Mouse (Mus musculus) forebrain, embryonic 14.5 days (tissue): ENCODE measurements at regions not wholly inside any gene's neighbourhood (a gene's known extent, or its start where the extent isn't known, plus 50 kb on each side); places are given as distances from the start of the nearest gene placed in this dataset.
A peak's percentile ranks its signal among the peaks of the same experiment; 100 is the strongest.

Experiments used
- ATAC-seq: fragments of 200-750 bp; cut with Nextera tagmentation; 2 replicates; pipeline ENCODE4 v1.8.0; 2017; ENCODE audit warnings: mild to moderate bottlenecking, moderate library complexity
- DNase-seq: peaks from one replicate; pipeline ENCODE4 v3.0.0-alpha.2; 2015; ENCODE audit warnings: low spot score
- H3K27ac ChIP-seq: fragments of 300-500 bp; sonication (generic); 2 replicates; pipeline ENCODE4 v1.5.1; 2014; ENCODE audit warnings: low read depth, mild to moderate bottlenecking, control low read depth, low read length, moderate library complexity
- H3K27me3 ChIP-seq: fragments of 300-500 bp; sonication (generic); replicated peaks from 2 replicates; pipeline ENCODE4 v1.6.1; 2014; ENCODE audit warnings: low read length, control low read depth, mixed read lengths; ENCODE audit not compliant: control insufficient read depth, insufficient read depth
- H3K36me3 ChIP-seq: fragments of 300-500 bp; sonication (generic); 2 replicates; pipeline ENCODE4 v1.6.1; 2014; ENCODE audit warnings: low read length, control low read depth; ENCODE audit not compliant: control insufficient read depth, insufficient read depth
- H3K4me1 ChIP-seq: fragments of 300-500 bp; sonication (generic); 2 replicates; pipeline ENCODE4 v1.6.1; 2014; ENCODE audit warnings: antibody characterized with exemption, low read length, control low read depth; ENCODE audit not compliant: control insufficient read depth, insufficient read depth
- H3K4me2 ChIP-seq: fragments of 300-500 bp; sonication (generic); 2 replicates; pipeline ENCODE4 v1.6.1; 2014; ENCODE audit warnings: mild to moderate bottlenecking, control low read depth, low read length
- H3K4me3 ChIP-seq: fragments of 300-500 bp; sonication (generic); 2 replicates; pipeline ENCODE4 v1.5.1; 2014; ENCODE audit warnings: low read depth, low read length, control low read depth
- H3K9ac ChIP-seq: fragments of 300-500 bp; sonication (generic); 2 replicates; pipeline ENCODE4 v1.6.1; 2014; ENCODE audit warnings: mild to moderate bottlenecking, low read length, control low read depth, moderate library complexity
- H3K9me3 ChIP-seq: fragments of 300-500 bp; sonication (generic); replicated peaks from 2 replicates; pipeline ENCODE4 v1.6.1; 2016; ENCODE audit warnings: low read length, control low read depth, mixed read lengths; ENCODE audit not compliant: control insufficient read depth
- WGBS: fragments of 180-500 bp; shearing (Covaris S2); extraction: QIAGEN DNeasy Blood & Tissue Kit; methylation state at CpG from one replicate; pipeline ENCODE4 v1.1.7; 2014; 5-methylcytosine and 5-hydroxymethylcytosine counted together

DNA sequence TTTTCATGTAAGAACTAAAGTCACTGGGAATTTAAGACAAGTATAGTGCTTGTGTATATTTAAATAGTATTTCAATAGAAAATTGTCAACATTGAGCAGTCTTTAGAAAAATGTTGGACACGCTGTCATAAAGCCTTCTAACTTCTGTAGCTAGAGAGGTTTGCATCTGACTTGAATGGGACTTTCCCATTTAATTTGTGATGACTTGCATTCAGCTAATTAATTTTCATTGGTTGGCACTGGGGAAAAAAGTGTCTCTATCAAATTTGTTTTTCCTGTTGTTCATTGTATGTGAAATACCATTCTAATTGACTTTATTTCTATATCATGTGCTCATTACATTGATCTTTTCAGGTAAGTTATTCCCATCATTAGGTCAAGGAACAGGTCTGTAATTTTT is 104.6 kb upstream of the Otogl start:
- H3K4me3 ChIP-seq, result no peak overlapping the region
- no peaks in the 10 kb centered on the region for H3K9me3 ChIP-seq
- no peaks in the 10 kb centered on the region for H3K27me3 ChIP-seq
- DNase-seq (no peak), ATAC-seq (no peak)
- no peaks in the 10 kb centered on the region for H3K36me3 ChIP-seq
- 93% methylated on average over 1 of the region's 1 CpGs for WGBS
- H3K4me1 ChIP-seq, result no peaks in the 10 kb centered on the region
- H3K27ac ChIP-seq, result no peak overlapping the region
- no peak overlapping the region for H3K9ac ChIP-seq
- no peak overlapping the region for H3K4me2 ChIP-seq

DNA sequence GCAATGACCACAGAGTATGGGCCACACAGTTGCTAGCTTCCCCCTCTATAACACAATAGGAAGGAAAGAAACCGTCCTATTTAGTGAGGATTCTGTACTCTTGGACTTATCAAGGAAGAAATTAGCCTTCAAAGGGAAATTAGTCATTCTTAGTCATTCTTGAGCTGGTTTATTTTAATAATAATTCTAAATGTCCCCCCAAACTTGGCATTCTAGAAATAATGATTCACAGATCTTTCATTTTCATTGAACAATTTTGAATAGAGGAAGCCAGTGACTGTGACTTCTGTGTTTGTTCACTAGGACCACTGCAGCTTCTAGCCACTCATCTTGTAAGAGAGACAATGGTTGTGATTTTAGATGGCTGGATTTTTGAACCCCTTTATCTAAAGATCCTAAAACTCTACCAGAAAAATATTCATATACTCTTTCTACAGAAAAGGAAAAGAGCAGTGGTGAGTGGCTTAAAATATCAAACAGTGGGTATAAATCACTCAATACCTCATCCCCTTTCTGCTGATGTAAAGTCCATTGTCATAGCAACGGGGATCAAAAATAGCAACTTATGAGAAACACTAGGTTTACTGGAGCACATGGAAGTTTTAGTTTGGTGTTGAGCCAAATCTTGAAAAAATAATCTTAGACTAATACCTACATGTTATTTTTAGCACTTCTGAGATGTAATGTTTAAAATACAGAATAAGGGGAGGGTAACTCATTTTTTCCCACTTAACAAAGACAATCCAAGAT is 83.1 kb upstream of the Otogl start:
- ATAC-seq, result no peak
- Histone ChIP-seq H3K27me3 (no peaks in the 10 kb centered on the region), H3K27ac (no peak overlapping the region), H3K4me1 (no peaks in the 10 kb centered on the region), H3K9ac (no peak overlapping the region), H3K9me3 (no peaks in the 10 kb centered on the region), H3K36me3 (no peaks in the 10 kb centered on the region), H3K4me3 (no peak overlapping the region), H3K4me2 (no peak overlapping the region)
- 81% methylated on average over 2 of the region's 2 CpGs for whole genome bisulfite sequencing
- DNase-seq, result peak; percentile 4

DNA sequence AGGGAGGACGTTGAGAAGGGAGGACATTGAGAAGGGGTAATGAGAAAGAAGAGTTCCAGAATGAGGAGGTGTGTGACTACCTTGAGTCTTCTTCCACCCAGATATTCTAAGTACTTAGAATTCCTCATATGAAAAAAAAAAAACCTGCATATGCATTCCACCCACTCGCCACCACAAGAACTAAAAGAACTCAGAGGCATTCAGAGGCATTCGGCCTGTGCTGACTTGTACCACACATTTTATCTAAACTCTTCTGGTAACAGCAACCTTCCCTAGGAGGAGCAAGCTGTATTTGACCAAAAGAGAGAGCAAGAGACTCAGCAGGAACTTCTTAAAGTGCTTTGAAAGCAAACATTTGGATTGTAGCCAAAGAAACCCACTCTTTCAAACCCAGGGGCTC is 80.7 kb upstream of the Otogl start:
- Histone ChIP-seq H3K4me3 (no peak overlapping the region), H3K36me3 (no peaks in the 10 kb centered on the region), H3K9ac (no peak overlapping the region), H3K27me3 (no peaks in the 10 kb centered on the region), H3K4me2 (no peak overlapping the region), H3K9me3 (no peaks in the 10 kb centered on the region), H3K4me1 (no peaks in the 10 kb centered on the region), H3K27ac (no peak overlapping the region)
- no peak for DNase-seq
- no peak for ATAC-seq
- WGBS, result 76% methylated on average over 3 of the region's 3 CpGs

DNA sequence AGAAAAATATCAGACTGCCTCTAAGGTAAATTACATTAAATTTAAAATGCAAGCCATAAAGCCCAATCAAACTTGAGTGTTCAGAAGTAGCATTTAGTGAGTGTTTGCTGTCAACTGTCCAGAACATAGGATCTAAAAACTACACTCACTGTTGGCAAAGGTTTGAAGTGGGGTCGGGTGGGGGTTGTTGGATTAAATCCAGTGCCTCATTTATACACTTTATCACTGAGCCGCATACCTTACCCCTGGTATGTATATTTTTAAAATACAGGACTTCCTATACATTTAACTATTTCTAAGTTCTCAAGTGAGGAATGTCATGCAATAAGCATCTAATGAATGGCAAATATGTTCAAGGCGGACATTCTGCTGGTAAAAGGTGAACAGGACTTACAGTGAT is 78.6 kb upstream of the Otogl start:
- H3K27ac ChIP-seq, result no peak overlapping the region
- H3K27me3 ChIP-seq, result no peaks in the 10 kb centered on the region
- H3K4me3 ChIP-seq, result no peak overlapping the region
- ATAC-seq, result no peak
- H3K9me3 ChIP-seq, result no peaks in the 10 kb centered on the region
- no peak overlapping the region for H3K9ac ChIP-seq
- H3K4me2 ChIP-seq, result no peak overlapping the region
- 90% methylated on average over 3 of the region's 3 CpGs for WGBS
- H3K36me3 ChIP-seq, result no peaks in the 10 kb centered on the region
- no peaks in the 10 kb centered on the region for H3K4me1 ChIP-seq
- DNase-seq, result no peak

DNA sequence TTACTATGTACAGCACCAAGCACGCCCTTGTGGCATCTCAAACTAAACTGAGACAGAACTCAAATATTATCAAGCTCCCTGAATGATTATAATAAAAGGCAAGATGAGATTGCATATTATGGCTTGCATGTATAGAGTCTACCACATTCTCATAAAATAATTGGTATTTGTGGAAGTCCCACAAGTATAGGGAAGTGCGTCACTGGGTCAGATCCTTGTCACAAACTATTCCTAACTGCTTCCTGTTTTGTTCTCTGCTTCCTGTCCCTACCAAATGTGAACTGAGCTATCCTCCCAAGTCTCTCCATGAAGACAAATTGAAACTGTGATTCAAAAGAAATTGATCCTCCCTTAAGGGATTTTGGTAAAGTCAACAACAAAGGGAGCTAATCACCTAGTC is 78.0 kb upstream of the Otogl start:
- no peaks in the 10 kb centered on the region for H3K4me1 ChIP-seq
- no peak overlapping the region for H3K4me2 ChIP-seq
- ATAC-seq, result no peak
- no peaks in the 10 kb centered on the region for H3K9me3 ChIP-seq
- WGBS, result 96% methylated on average over 2 of the region's 2 CpGs
- DNase-seq, result no peak
- H3K27ac ChIP-seq, result no peak overlapping the region
- H3K9ac ChIP-seq, result no peak overlapping the region
- H3K4me3 ChIP-seq, result no peak overlapping the region
- no peaks in the 10 kb centered on the region for H3K36me3 ChIP-seq
- H3K27me3 ChIP-seq, result no peaks in the 10 kb centered on the region

DNA sequence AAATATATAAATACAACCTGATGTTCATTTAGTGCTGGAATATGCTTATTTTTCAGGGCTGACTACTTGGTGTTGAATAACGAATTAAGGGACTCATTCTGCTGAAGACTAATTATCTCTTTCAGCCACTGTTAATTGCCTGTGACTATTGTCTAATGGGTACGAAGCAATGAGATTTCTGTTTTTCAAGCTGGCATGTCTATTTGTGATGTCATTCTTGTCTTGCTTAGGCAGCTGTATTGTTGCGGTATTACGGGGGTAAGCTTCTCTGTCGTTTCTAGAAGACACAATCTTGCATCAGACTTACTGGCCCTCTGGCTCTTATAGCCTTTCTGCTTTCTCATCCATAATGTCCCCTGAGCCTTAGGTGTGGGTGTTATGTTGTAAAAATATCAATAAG is 70.7 kb upstream of the Otogl start:
- WGBS, result 33% methylated on average over 5 of the region's 5 CpGs
- Histone ChIP-seq H3K27ac (no peak overlapping the region), H3K27me3 (no peaks in the 10 kb centered on the region), H3K4me1 (no peaks in the 10 kb centered on the region), H3K9me3 (no peaks in the 10 kb centered on the region), H3K4me3 (no peak overlapping the region), H3K4me2 (no peak overlapping the region), H3K36me3 (no peaks in the 10 kb centered on the region), H3K9ac (no peak overlapping the region)
- ATAC-seq, result peak; percentile 68
- peak; percentile 32 for DNase-seq

DNA sequence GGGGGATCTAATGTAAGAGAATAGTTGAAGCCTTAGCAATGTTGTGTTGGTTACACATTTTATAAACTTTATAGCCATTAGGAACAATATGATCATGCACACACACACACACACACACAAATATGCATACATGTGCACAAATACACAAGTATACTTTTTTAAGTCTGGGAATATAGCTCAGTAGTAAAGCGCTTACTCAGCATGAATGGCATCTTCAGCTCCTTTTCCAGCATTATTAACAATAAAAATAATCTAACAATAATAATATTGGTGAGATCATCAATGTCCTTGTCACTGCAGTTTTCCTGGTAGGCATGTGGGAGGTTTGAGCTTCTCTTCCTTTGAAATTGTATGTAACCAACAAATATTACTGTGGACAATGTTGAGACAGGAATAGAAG is 70.1 kb upstream of the Otogl start:
- Histone ChIP-seq H3K27ac (no peak overlapping the region), H3K4me3 (no peak overlapping the region), H3K36me3 (no peaks in the 10 kb centered on the region), H3K4me1 (no peaks in the 10 kb centered on the region), H3K9ac (no peak overlapping the region), H3K27me3 (no peaks in the 10 kb centered on the region), H3K4me2 (no peak overlapping the region), H3K9me3 (no peaks in the 10 kb centered on the region)
- no peak for DNase-seq
- WGBS, result 98% methylated on average over 1 of the region's 1 CpGs
- no peak for ATAC-seq

DNA sequence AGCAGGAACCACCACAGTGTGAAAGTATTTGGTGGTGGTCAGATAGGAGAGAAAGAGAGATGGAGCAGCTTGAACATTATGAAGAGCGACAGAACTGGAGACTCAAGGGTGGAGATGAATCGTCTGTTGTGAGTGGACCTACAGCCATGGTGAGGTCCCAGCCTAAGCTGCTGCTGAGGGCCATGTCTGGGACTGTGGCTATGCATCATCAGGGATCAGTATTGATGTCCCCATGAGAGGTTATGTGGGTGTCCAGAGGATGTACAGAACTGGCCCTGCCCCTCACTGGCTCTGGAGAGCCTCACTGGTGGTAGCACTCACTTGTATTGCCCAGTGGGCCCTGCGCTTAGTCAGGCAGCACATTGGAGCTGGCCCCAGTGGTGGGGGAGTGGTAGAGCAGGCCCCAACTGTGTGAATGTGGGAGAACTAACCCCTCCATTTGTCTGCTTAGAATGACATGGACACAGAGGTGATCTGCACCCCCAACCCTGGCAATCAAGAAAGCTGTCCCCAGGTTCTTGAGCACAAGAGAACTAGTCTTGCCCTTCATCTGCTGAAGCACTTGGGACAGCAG is 64.5 kb upstream of the Otogl start:
- DNase-seq, result no peak
- WGBS, result 95% methylated on average over 3 of the region's 3 CpGs
- no peak for ATAC-seq
- no peaks in the 10 kb centered on the region for H3K4me1 ChIP-seq
- H3K4me3 ChIP-seq, result no peak overlapping the region
- no peak overlapping the region for H3K4me2 ChIP-seq
- H3K36me3 ChIP-seq, result no peaks in the 10 kb centered on the region
- H3K9me3 ChIP-seq, result no peaks in the 10 kb centered on the region
- no peaks in the 10 kb centered on the region for H3K27me3 ChIP-seq
- H3K9ac ChIP-seq, result no peak overlapping the region
- H3K27ac ChIP-seq, result no peak overlapping the region

DNA sequence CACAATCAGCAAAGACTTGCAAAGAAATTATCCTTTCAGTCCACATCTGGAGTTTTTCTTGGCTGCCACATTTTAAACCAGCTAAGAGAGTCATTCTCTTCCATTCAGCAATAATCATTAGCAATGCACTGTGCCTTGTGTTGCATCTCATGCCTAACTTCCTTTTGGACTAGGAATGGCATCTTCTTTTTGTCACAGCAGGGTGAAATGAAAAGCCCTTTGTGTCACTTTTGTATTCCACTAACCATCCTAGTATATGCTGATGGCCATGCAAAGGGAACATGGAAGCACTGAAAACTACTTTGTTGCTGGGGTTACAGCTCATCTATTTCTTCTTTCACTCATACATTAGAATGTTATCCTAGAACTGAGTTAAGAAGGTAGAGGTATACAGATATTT is 59.8 kb upstream of the Otogl start:
- no peaks in the 10 kb centered on the region for H3K36me3 ChIP-seq
- H3K27ac ChIP-seq, result no peak overlapping the region
- DNase-seq (no peak), ATAC-seq (no peak)
- H3K27me3 ChIP-seq, result no peaks in the 10 kb centered on the region
- H3K9ac ChIP-seq, result no peak overlapping the region
- H3K9me3 ChIP-seq, result no peaks in the 10 kb centered on the region
- no peak overlapping the region for H3K4me2 ChIP-seq
- H3K4me3 ChIP-seq, result no peak overlapping the region
- H3K4me1 ChIP-seq, result no peaks in the 10 kb centered on the region
